Mouse (Mus musculus) ovary, postnatal 36 days (tissue): ENCODE data around the gene Pacrg.

Experiments
- DNase-seq: peaks from one replicate; pipeline ENCODE4 v3.0.0; 2022; ENCODE audit warnings: low spot score, mixed read lengths

The Pacrg gene

GRCm38 (mm10) chr17:10549825-10550224, 290.3 kb downstream of the Pacrg start:
- no peak for DNase-seq

GRCm38 (mm10) chr17:10548969-10549368, 291.1 kb downstream of the Pacrg start:
- DNase-seq, result no peak

GRCm38 (mm10) chr17:10540772-10541171, 299.3 kb downstream of the Pacrg start:
- no peak for DNase-seq

- no peak for DNase-seq
These were observed 305.9 kb downstream of the Pacrg start for GRCm38 (mm10) chr17:10534206-10534605.

- DNase-seq, result no peak
These were observed 306.6 kb downstream of the Pacrg start for GRCm38 (mm10) chr17:10533461-10533860.

- DNase-seq, result peak; percentile 35
These were observed 309.1 kb downstream of the Pacrg start for GRCm38 (mm10) chr17:10531024-10531423.

GRCm38 (mm10) chr17:10529329-10529955, 310.7 kb downstream of the Pacrg start:
- peak; percentile 19 for DNase-seq

- DNase-seq, result no peak
These were observed 318.8 kb downstream of the Pacrg start for GRCm38 (mm10) chr17:10521282-10521681.

GRCm38 (mm10) chr17:10519506-10520155, 320.5 kb downstream of the Pacrg start:
- no peak for DNase-seq

- no peak for DNase-seq
These were observed 325.3 kb downstream of the Pacrg start for GRCm38 (mm10) chr17:10514812-10515211.

GRCm38 (mm10) chr17:10510913-10511759, 329.0 kb downstream of the Pacrg start:
- no peak for DNase-seq

- DNase-seq, result no peak
These were observed 329.6 kb downstream of the Pacrg start for GRCm38 (mm10) chr17:10510467-10510866.

- no peak for DNase-seq
These were observed 332.0 kb downstream of the Pacrg start for GRCm38 (mm10) chr17:10508088-10508487.

- no peak for DNase-seq
These were observed 332.6 kb downstream of the Pacrg start for GRCm38 (mm10) chr17:10507466-10507865.

- DNase-seq, result no peak
These were observed 333.2 kb downstream of the Pacrg start for GRCm38 (mm10) chr17:10506896-10507295.

GRCm38 (mm10) chr17:10501439-10501838, 338.7 kb downstream of the Pacrg start:
- DNase-seq, result no peak

- no peak for DNase-seq
These were observed 339.2 kb downstream of the Pacrg start for GRCm38 (mm10) chr17:10500795-10501432.

GRCm38 (mm10) chr17:10498935-10499655, 341.0 kb downstream of the Pacrg start:
- DNase-seq, result no peak

- DNase-seq, result no peak
These were observed 342.2 kb downstream of the Pacrg start for GRCm38 (mm10) chr17:10497781-10498420.

- no peak for DNase-seq
These were observed 344.0 kb downstream of the Pacrg start for GRCm38 (mm10) chr17:10496066-10496465.

GRCm38 (mm10) chr17:10495588-10495987, 344.5 kb downstream of the Pacrg start:
- no peak for DNase-seq
